ENCODE assay signal across 18 mouse cellular contexts in the genomic region with DNA sequence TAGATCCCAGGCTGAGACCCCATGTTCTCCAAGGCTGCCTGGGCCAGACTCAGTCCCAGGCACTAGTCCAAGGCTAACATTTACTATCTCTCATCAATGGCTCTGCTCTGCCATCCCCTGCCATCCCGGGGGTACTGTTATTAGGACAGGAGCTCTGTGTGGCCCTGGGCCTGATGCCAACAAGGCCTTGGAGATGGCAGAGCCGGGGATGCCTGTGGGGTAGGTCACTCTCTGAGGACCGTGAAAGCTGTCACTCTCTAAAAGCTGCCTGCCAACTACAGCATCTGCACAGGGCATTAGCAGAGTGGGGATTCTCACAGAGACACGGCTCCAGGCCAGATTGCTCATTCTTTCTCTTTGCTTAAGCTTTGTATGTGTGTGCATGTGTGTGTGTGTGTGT. TPM values are rescaled to one million over a fixed set of nuclear protein-coding genes. Genes with fewer than 3 reads are reported as not detected.
DNase-seq lines count a peak whose midpoint lies in the region; ATAC-seq lines count a peak whose summit lies in the region.
"Had no signal": no experiment of that assay in that cellular context is flagged by ENCODE, and none has a peak within 500 bp of the region (broad histone marks: within the 10 kb centered on the region; RNA-seq: fewer than 3 reads in every experiment).

No protein-coding gene starts in this region.

- intact Hi-C loops in left cerebral cortex, postnatal 14 days (cut with DNase I) = no loop called here

- no peak overlapping the region for H3K4me3 ChIP-seq in hindbrain, embryonic 15.5 days
- no peak overlapping the region for H3K4me3 ChIP-seq in hindbrain, embryonic 11.5 days (ENCODE audit: low read depth, low read length)
- H3K4me3 ChIP-seq: limb, embryonic 10.5 days; liver, embryonic 12.5 days; neural tube, embryonic 12.5 days had no signal

- no peak overlapping the region for H3K4me2 ChIP-seq in hindbrain, embryonic 15.5 days
- no peak overlapping the region for H3K4me2 ChIP-seq in hindbrain, embryonic 11.5 days (replicated peaks; ENCODE audit: low read depth, low read length)
- H3K4me2 ChIP-seq: liver, embryonic 12.5 days; lung, embryonic 14.5 days; neural tube, embryonic 12.5 days had no signal

- peaks cover 14% of the 10 kb centered on the region; the same call in 1 of the 2 replicates for H3K4me1 ChIP-seq in hindbrain, embryonic 15.5 days (replicated peaks)
- H3K4me1 ChIP-seq in hindbrain, embryonic 11.5 days (replicated peaks; ENCODE audit: control insufficient read depth, insufficient read depth, low read length) = peaks cover 4% of the 10 kb centered on the region

- H3K9me3 ChIP-seq in hindbrain, embryonic 15.5 days = no peaks in the 10 kb centered on the region
- no peaks in the 10 kb centered on the region for H3K9me3 ChIP-seq in hindbrain, embryonic 11.5 days (ENCODE audit: control insufficient read depth, low read length)
- H3K9me3 ChIP-seq: limb, embryonic 10.5 days; liver, embryonic 12.5 days; neural tube, embryonic 12.5 days had no signal

- ATAC-seq in hindbrain, embryonic 15.5 days (ENCODE audit: low FRiP score, low read depth) = peak; percentile 70
- no peak for ATAC-seq in hindbrain, embryonic 11.5 days (ENCODE audit: low FRiP score)
- ATAC-seq in activated CD4-positive, CD25-positive, alpha-beta regulatory T cell, adult 4 months = no peak
- ATAC-seq: inflammation-experienced regulatory T-cells, adult 6 months; liver, embryonic 12.5 days had no signal

- H3K9ac ChIP-seq in hindbrain, embryonic 15.5 days = no peak overlapping the region
- H3K9ac ChIP-seq in hindbrain, embryonic 11.5 days (ENCODE audit: low read depth, low read length) = no peak overlapping the region
- H3K9ac ChIP-seq: liver, embryonic 12.5 days; lung, embryonic 14.5 days; neural tube, embryonic 12.5 days had no signal

- H3K27ac ChIP-seq in hindbrain, embryonic 15.5 days (replicated peaks) = no peak overlapping the region
- no peak overlapping the region for H3K27ac ChIP-seq in hindbrain, embryonic 11.5 days (ENCODE audit: low read depth, low read length)
- H3K27ac ChIP-seq: limb, embryonic 10.5 days; liver, embryonic 12.5 days; neural tube, embryonic 12.5 days had no signal

- no peak for DNase-seq in hindbrain, embryonic 11.5 days (ENCODE audit: low spot score)
- peak; percentile 51 for DNase-seq in 3134 (ENCODE audit: extremely low read depth, insufficient read length, low spot score)
- peak; percentile 25 for DNase-seq in 3T3-L1 (ENCODE audit: low read depth, low spot score)
- peak; percentile 72 for DNase-seq in adrenal gland, postnatal 25 days
- no peak for DNase-seq in urinary bladder, postnatal 25 days (ENCODE audit: low spot score)
- DNase-seq in left cerebral cortex, postnatal 14 days (ENCODE audit: low spot score in 2 of 2) = no peak
- DNase-seq: cerebellum, adult 18-20 months; gastrocnemius, postnatal 25 days; layer of hippocampus, postnatal 36 days; lung, embryonic 14.5 days; lung, postnatal 4 days had no signal

- WGBS in hindbrain, embryonic 15.5 days = 29% methylated on average over 4 of the region's 4 CpGs
- WGBS in hindbrain, embryonic 11.5 days = 78% methylated on average over 4 of the region's 4 CpGs

- H3K27me3 ChIP-seq in hindbrain, embryonic 15.5 days = peaks cover 6% of the 10 kb centered on the region; the same call in 1 of the 2 replicates
- H3K27me3 ChIP-seq in hindbrain, embryonic 11.5 days (ENCODE audit: control insufficient read depth, insufficient read depth, low read length) = no peaks in the 10 kb centered on the region

- H3K36me3 ChIP-seq in hindbrain, embryonic 15.5 days = no peaks in the 10 kb centered on the region
- no peaks in the 10 kb centered on the region for H3K36me3 ChIP-seq in hindbrain, embryonic 11.5 days (ENCODE audit: control insufficient read depth, insufficient read depth, low read length)
- H3K36me3 ChIP-seq: liver, embryonic 12.5 days; neural tube, embryonic 12.5 days had no signal

RNA-seq across cellular contexts. Expression of a gene that starts 26.0 kb away (rescaled TPM):
- 43.8 and 52.7 TPM in 2 replicates for polyA plus RNA-seq in hindbrain, embryonic 15.5 days (2015; fragmentation: Nextera tagmentation; extraction: Ambion mirVana)
- 19.2 and 19.4 TPM in 2 replicates for polyA plus RNA-seq in hindbrain, embryonic 11.5 days (2014; fragmentation: Nextera tagmentation; extraction: Ambion mirVana)
- total RNA-seq in adrenal gland, postnatal 25 days (2021) = 4.2 and 4.6 TPM in 2 replicates
- 10 to 100 TPM; 16.9 to 29.0 TPM for total RNA-seq in left cerebral cortex, postnatal 14 days (2021)
- polyA plus RNA-seq in activated CD4-positive, CD25-positive, alpha-beta regulatory T cell, adult 4 months (2017; shearing (Covaris generic)) = under 1 TPM in 1 of 2 experiments, not detected in 1; 0.52 TPM
- total RNA-seq: MEL had no signal

Comparison
In these comparisons a context has a peak if more than half of its experiments do, and no peak if none do; other contexts are left out.
1. DNase-seq: peak in 3134 (single experiment), 3T3-L1 (single experiment) and adrenal gland, postnatal 25 days (single experiment); none in hindbrain, embryonic 11.5 days (single experiment), urinary bladder, postnatal 25 days (single experiment) and left cerebral cortex, postnatal 14 days (0 of 2).
2. RNA of a gene that starts 26.0 kb away (polyA plus RNA-seq): 43.8 to 52.7 TPM in hindbrain, embryonic 15.5 days and 19.2 to 19.4 TPM in hindbrain, embryonic 11.5 days; 0.52 TPM in activated CD4-positive, CD25-positive, alpha-beta regulatory T cell, adult 4 months; every median in the first group is over 10 times any median in the second.